Mouse (Mus musculus): ENCODE measurements around the gene Slc25a23.
"Not testable (repeated sequence)": the region's sequence is repeated elsewhere in the genome, so short reads cannot be mapped to it uniquely, and the experiment has no call there.

DNA sequence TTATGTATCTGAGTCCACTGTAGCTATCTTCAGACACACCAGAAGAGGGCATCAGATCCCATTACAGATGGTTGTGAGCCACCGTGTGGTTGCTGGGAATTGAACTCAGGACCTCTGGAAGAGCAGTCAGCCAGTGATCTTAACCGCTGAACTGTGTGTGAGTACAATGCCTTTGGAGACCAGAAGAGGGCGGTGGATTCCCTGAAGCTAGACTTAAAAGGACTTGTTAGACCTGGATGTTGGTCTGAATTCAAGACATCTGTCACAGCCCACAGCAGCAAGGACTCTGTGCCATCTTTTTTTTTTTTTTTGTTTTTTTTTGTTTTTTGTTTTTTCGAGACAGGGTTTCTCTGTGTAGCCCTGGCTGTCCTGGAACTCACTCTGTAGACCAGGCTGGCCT is 8.0 kb downstream of the Slc25a23 start:
- TF ChIP-seq GATA1, TAL1 (IDR thresholded peaks at IDR 0.05; ENCODE audit: low read length): not testable (repeated sequence)
